Mouse (Mus musculus): ENCODE data around the gene Arhgap18. TPM values are rescaled to one million over a fixed set of nuclear protein-coding genes. Genes with fewer than 3 reads are reported as not detected.

Arhgap18 gene
- polyA plus RNA-seq, 1 experiment from 2014 or later, result 9.7 TPM

DNA sequence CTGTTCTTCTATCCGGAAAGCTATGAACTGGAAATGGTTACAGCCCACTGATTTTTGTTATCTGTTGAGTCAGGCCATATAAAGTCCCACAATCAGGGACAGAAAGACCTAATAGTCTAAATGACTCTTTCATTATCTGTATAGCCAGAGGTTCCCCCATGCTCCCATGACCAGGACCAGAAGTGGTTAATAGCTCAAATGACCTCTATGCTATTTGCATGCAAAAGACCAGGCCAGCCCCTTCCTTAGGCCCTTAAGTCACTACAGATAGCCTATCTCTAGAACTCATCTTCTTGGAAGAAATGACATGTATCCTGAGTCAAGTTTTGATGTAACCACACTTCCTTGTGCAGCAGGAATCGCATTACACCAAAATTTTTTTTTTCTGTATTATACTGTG lies 4.0 kb downstream of the Arhgap18 start:
- no peak overlapping the region for H3K4me3 ChIP-seq (ENCODE audit: low read depth, low read length)
- WGBS (ENCODE audit: insufficient replicate concordance), result 57% methylated on average over 2 of the region's 2 CpGs
- H3K9me3 ChIP-seq (replicated peaks; ENCODE audit: control insufficient read depth, low read length), result no peaks in the 10 kb centered on the region
- H3K36me3 ChIP-seq (ENCODE audit: control insufficient read depth, insufficient read depth), result no peaks in the 10 kb centered on the region
- H3K4me1 ChIP-seq (ENCODE audit: control insufficient read depth, low read depth, low read length), result no peaks in the 10 kb centered on the region; the same call in 1 of the 2 replicates
- no peak overlapping the region for H3K27ac ChIP-seq (ENCODE audit: low read length)
- no peak overlapping the region for H3K4me2 ChIP-seq (ENCODE audit: low read depth, low read length)
- no peak overlapping the region for H3K9ac ChIP-seq (ENCODE audit: low read depth, low read length)
- no peak for ATAC-seq (ENCODE audit: low read depth)
- no peaks in the 10 kb centered on the region for H3K27me3 ChIP-seq (ENCODE audit: control insufficient read depth, insufficient read depth, low read depth, low read length)

DNA sequence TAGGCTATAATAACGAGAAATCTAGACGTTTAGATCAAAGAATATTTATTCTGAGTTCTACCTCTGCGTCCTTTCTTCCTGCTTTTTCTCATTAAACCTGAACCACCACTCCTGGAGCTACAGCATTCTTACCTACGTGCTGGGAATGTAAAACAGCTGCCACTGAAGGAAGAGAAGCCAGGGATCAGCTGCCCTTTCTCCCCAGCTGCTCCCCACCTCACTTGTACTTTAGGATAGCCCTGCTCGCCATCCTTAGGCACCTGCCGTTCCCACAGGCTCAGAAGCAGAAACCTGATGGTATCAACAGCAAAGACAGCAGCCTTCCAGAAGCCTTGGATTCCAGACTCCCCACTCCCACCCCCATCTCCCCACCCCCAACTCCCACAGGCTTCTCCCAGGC lies 6.2 kb downstream of the Arhgap18 start:
- Histone ChIP-seq H3K4me3 (ENCODE audit: low read depth, low read length) (no peak overlapping the region), H3K9me3 (replicated peaks; ENCODE audit: control insufficient read depth, low read length) (no peaks in the 10 kb centered on the region), H3K27me3 (ENCODE audit: control insufficient read depth, insufficient read depth, low read depth, low read length) (no peaks in the 10 kb centered on the region), H3K36me3 (ENCODE audit: control insufficient read depth, insufficient read depth) (no peaks in the 10 kb centered on the region), H3K4me2 (ENCODE audit: low read depth, low read length) (no peak overlapping the region), H3K4me1 (ENCODE audit: control insufficient read depth, low read depth, low read length) (no peaks in the 10 kb centered on the region; the same call in 1 of the 2 replicates), H3K9ac (ENCODE audit: low read depth, low read length) (no peak overlapping the region), H3K27ac (ENCODE audit: low read length) (no peak overlapping the region)
- 58% methylated on average over 6 of the region's 6 CpGs for WGBS (ENCODE audit: insufficient replicate concordance)
- ATAC-seq (ENCODE audit: low read depth), result no peak

DNA sequence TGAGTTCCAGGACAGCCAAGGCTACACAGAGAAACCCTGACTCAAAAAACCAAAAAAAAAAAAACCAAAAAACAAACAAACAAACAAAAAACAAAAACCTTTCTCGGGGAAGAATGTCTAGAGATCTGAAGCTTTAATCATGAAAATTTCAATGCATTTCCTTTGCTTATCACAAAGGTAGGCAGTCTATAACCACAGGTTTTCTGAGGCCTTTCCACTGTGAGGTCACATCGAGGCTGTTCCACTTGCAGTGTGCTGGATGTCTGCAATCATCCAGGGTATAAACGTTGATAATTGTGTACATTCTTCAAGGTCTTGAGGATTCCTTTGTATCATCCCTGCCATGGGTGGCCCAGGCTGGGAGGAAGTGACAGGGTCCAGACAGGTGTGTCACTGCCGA lies 7.9 kb downstream of the Arhgap18 start:
- H3K9me3 ChIP-seq (replicated peaks; ENCODE audit: control insufficient read depth, low read length), result no peaks in the 10 kb centered on the region
- no peak overlapping the region for H3K4me2 ChIP-seq (ENCODE audit: low read depth, low read length)
- no peak overlapping the region for H3K4me3 ChIP-seq (ENCODE audit: low read depth, low read length)
- H3K4me1 ChIP-seq (ENCODE audit: control insufficient read depth, low read depth, low read length), result no peaks in the 10 kb centered on the region
- no peaks in the 10 kb centered on the region for H3K36me3 ChIP-seq (ENCODE audit: control insufficient read depth, insufficient read depth)
- ATAC-seq (ENCODE audit: low read depth), result no peak
- no peaks in the 10 kb centered on the region for H3K27me3 ChIP-seq (ENCODE audit: control insufficient read depth, insufficient read depth, low read depth, low read length)
- H3K9ac ChIP-seq (ENCODE audit: low read depth, low read length), result no peak overlapping the region
- 55% methylated on average over 4 of the region's 4 CpGs for WGBS (ENCODE audit: insufficient replicate concordance)
- H3K27ac ChIP-seq (ENCODE audit: low read length), result no peak overlapping the region

DNA sequence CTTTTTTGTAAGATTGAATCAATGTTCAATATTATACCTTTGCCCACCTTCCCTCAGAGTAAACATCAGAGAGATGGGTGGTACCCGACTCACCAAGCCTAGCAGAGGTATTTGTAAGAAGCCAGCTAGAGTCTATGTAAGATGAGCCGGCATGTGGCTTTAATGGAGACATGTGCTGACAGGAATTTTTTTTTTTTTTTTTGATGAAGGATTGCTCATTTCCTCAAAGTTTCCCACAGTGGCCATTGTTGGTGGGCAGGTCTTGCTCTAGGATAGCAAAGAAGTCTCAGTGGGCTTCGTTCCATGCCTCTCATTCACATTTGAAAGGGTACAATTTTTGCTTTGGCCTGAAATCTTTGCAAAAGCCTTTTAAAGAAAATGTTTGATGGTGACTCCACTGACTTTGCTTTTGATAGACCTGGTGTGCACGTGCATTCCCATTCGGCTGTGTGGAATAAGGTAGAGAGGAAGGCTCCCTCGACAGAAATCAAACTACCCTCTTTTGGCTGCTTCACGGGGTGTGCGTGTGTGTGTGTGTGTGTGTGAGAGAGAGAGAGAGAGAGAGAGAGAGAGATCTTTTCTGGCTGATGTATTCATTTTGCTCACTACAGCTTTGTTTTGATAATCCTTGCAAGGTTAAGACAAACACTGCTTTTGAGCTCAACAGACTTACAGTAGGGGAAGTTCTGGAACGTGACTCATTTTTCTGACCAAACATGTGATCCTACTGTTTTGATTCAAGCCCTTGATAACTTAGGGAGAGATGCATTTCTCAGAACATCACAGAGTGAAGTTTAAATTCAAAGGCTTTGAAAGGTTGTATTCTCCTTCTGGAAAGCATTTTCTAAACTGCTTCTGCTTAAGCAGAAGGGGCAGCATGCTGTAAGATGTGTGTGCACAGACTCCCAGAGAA lies 9.0 kb downstream of the Arhgap18 start:
- Histone ChIP-seq H3K9ac (ENCODE audit: low read depth, low read length) (no peak overlapping the region), H3K27me3 (ENCODE audit: control insufficient read depth, insufficient read depth, low read depth, low read length) (no peaks in the 10 kb centered on the region), H3K9me3 (replicated peaks; ENCODE audit: control insufficient read depth, low read length) (no peaks in the 10 kb centered on the region), H3K4me1 (ENCODE audit: control insufficient read depth, low read depth, low read length) (no peaks in the 10 kb centered on the region), H3K27ac (ENCODE audit: low read length) (no peak overlapping the region), H3K4me3 (ENCODE audit: low read depth, low read length) (no peak overlapping the region), H3K4me2 (ENCODE audit: low read depth, low read length) (no peak overlapping the region), H3K36me3 (ENCODE audit: control insufficient read depth, insufficient read depth) (no peaks in the 10 kb centered on the region)
- ATAC-seq (ENCODE audit: low read depth), result no peak
- WGBS (ENCODE audit: insufficient replicate concordance), result 60% methylated on average over 9 of the region's 9 CpGs

DNA sequence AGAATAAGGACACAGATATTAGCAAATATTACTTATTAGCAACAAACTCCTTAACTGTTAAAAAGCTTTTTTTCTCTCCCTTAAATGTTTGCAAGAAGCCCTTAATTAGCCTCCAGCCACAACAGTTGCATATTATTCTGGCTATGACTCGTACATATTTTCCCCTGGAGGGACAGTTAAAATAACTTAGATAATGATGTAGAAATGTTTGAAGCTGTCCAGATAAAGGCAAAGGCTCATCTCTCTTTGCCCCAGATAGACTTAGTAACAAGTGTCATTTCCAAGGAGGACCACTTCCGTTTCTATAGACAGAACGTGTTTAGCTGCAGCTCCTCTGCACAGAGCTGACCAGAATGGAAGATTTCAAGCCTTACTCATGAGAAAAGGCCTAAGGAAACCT lies 14.0 kb downstream of the Arhgap18 start:
- Histone ChIP-seq H3K27ac (ENCODE audit: low read length) (no peak overlapping the region), H3K9me3 (replicated peaks; ENCODE audit: control insufficient read depth, low read length) (no peaks in the 10 kb centered on the region), H3K4me1 (ENCODE audit: control insufficient read depth, low read depth, low read length) (peaks cover 13% of the 10 kb centered on the region), H3K4me3 (ENCODE audit: low read depth, low read length) (no peak overlapping the region), H3K27me3 (ENCODE audit: control insufficient read depth, insufficient read depth, low read depth, low read length) (no peaks in the 10 kb centered on the region), H3K9ac (ENCODE audit: low read depth, low read length) (no peak overlapping the region), H3K4me2 (ENCODE audit: low read depth, low read length) (no peak overlapping the region), H3K36me3 (ENCODE audit: control insufficient read depth, insufficient read depth) (no peaks in the 10 kb centered on the region)
- 31% methylated on average over 3 of the region's 3 CpGs for WGBS (ENCODE audit: insufficient replicate concordance)
- no peak for ATAC-seq (ENCODE audit: low read depth)

DNA sequence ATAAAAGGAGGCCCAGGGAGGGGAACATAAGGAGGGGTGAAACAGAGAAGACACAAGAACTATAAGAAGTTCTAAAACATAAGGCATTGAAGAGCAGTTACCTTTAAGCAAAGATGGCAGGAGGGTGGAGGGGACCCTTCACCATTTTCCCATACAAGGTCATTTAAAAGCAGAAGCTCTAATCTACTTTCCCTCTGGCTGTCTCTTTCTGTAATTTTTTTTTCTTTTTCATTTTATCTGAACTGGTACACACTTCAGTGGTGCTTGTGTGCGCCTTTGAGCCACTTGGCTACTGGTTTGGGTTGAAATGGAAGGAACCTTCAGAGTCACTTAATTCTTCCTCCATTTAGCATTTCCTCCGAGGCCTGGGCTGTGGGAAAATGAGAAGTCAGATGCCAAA lies 15.7 kb downstream of the Arhgap18 start:
- no peaks in the 10 kb centered on the region for H3K36me3 ChIP-seq (ENCODE audit: control insufficient read depth, insufficient read depth)
- no peak overlapping the region for H3K4me3 ChIP-seq (ENCODE audit: low read depth, low read length)
- no peak overlapping the region for H3K27ac ChIP-seq (ENCODE audit: low read length)
- H3K9me3 ChIP-seq (replicated peaks; ENCODE audit: control insufficient read depth, low read length), result no peaks in the 10 kb centered on the region
- H3K4me1 ChIP-seq (ENCODE audit: control insufficient read depth, low read depth, low read length), result peaks cover 23% of the 10 kb centered on the region
- no peak overlapping the region for H3K9ac ChIP-seq (ENCODE audit: low read depth, low read length)
- H3K27me3 ChIP-seq (ENCODE audit: control insufficient read depth, insufficient read depth, low read depth, low read length), result no peaks in the 10 kb centered on the region
- no peak overlapping the region for H3K4me2 ChIP-seq (ENCODE audit: low read depth, low read length)
- WGBS (ENCODE audit: insufficient replicate concordance), result 36% methylated on average over 2 of the region's 2 CpGs
- no peak for ATAC-seq (ENCODE audit: low read depth)

DNA sequence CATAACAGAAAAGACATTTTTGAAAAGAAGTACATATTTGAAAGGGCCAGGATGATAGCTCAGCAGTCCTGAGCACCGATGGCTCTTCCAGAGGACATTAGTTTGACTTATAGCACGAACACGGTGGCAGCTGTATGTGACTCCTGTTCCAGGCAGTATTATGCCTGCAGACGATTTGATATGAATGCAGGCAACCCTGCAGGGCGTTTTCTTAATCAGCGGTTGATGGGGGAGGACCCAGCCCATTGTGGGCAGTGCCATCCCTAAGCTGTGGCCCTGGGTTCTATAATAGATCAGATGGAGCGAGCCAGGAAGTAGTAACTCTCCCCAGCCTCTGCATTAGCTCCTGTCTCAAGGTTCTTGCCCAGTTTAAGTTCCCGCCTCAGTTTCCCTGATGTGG lies 16.8 kb downstream of the Arhgap18 start:
- WGBS (ENCODE audit: insufficient replicate concordance), result 40% methylated on average over 8 of the region's 8 CpGs
- no peaks in the 10 kb centered on the region for H3K36me3 ChIP-seq (ENCODE audit: control insufficient read depth, insufficient read depth)
- no peak overlapping the region for H3K9ac ChIP-seq (ENCODE audit: low read depth, low read length)
- H3K27ac ChIP-seq (ENCODE audit: low read length), result no peak overlapping the region
- H3K4me1 ChIP-seq (ENCODE audit: control insufficient read depth, low read depth, low read length), result peaks cover 29% of the 10 kb centered on the region
- H3K4me2 ChIP-seq (ENCODE audit: low read depth, low read length), result no peak overlapping the region
- ATAC-seq (ENCODE audit: low read depth), result peak; percentile 49; the same call in 1 of the 2 replicates
- no peaks in the 10 kb centered on the region for H3K27me3 ChIP-seq (ENCODE audit: control insufficient read depth, insufficient read depth, low read depth, low read length)
- H3K4me3 ChIP-seq (ENCODE audit: low read depth, low read length), result no peak overlapping the region
- H3K9me3 ChIP-seq (replicated peaks; ENCODE audit: control insufficient read depth, low read length), result no peaks in the 10 kb centered on the region

DNA sequence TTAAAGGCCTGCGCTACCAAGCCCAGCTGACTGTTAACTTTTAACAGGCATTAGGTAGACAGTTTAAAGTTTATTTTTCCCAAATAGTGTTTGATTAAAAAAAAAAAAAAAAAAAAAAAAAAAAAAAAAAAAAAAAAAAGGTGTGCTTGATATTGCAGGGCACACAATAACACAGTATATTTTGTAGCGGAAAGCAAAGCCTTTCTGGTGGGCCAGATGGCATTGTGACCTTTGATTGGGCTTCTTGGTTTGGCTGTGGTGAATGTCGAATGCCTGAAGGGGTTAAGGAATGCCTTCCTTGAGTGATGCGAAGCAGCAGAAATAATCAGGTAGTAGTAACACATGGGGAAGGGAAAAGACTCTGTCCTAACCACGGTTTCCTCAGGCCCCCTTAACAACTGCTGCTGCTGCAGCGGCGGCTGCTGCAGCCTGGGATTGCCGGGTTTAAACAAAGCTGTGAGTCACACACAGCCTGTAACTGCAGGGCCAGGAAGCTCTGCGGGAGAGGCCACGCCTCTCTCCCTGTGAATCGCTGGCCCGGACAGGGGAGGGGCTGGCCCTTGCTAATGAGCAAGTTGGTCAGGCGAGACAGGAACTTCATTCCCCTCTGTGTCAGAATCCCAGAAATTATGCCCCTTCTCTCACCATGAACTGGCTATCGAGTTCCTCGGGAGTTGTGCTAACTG lies 18.9 kb downstream of the Arhgap18 start:
- Histone ChIP-seq H3K4me1 (ENCODE audit: control insufficient read depth, low read depth, low read length) (peaks cover 29% of the 10 kb centered on the region), H3K27me3 (ENCODE audit: control insufficient read depth, insufficient read depth, low read depth, low read length) (no peaks in the 10 kb centered on the region), H3K4me3 (ENCODE audit: low read depth, low read length) (peak overlapping the region; percentile 70), H3K4me2 (ENCODE audit: low read depth, low read length) (peak overlapping the region; percentile 72), H3K27ac (ENCODE audit: low read length) (peak overlapping the region; percentile 78), H3K36me3 (ENCODE audit: control insufficient read depth, insufficient read depth) (no peaks in the 10 kb centered on the region), H3K9ac (ENCODE audit: low read depth, low read length) (peak overlapping the region; percentile 69), H3K9me3 (replicated peaks; ENCODE audit: control insufficient read depth, low read length) (no peaks in the 10 kb centered on the region)
- peak; percentile 93 for ATAC-seq (ENCODE audit: low read depth)
- 6% methylated on average over 15 of the region's 15 CpGs for WGBS (ENCODE audit: insufficient replicate concordance)

All from liver, embryonic 16.5 days (tissue).